Mouse (Mus musculus): ENCODE results near the gene Grk5.
"Not testable (repeated sequence)": the region's sequence is repeated elsewhere in the genome, so short reads cannot be mapped to it uniquely, and the experiment has no call there.

The Grk5 gene

GRCm38 (mm10) chr19:60911653-60912052 lies 22.1 kb downstream of the Grk5 start:
- no peak for DNase-seq (ENCODE audit: low spot score)

GRCm38 (mm10) chr19:60915236-60915635 lies 25.7 kb downstream of the Grk5 start:
- no peak for DNase-seq (ENCODE audit: low spot score)

DNA sequence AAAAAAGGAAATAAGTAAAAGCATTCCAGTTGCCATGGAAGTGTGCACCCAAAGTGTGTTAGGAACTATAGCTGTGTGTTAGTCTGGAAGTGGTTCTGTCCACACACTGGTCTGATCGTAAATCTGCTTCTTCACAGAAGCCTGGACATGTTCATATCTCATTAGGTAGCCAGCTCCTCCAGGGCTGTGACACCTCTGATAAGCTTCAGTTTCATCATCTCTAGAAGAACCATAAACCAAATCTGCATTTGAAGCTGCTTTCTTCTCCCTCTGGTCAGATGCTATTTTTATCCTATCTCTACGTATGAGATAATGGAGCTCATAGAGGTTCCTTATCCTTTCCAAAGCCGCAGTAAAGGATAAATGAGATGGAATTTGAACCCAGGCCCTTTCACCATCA lies 26.3 kb downstream of the Grk5 start:
- DNase-seq (ENCODE audit: low spot score), result no peak

DNA sequence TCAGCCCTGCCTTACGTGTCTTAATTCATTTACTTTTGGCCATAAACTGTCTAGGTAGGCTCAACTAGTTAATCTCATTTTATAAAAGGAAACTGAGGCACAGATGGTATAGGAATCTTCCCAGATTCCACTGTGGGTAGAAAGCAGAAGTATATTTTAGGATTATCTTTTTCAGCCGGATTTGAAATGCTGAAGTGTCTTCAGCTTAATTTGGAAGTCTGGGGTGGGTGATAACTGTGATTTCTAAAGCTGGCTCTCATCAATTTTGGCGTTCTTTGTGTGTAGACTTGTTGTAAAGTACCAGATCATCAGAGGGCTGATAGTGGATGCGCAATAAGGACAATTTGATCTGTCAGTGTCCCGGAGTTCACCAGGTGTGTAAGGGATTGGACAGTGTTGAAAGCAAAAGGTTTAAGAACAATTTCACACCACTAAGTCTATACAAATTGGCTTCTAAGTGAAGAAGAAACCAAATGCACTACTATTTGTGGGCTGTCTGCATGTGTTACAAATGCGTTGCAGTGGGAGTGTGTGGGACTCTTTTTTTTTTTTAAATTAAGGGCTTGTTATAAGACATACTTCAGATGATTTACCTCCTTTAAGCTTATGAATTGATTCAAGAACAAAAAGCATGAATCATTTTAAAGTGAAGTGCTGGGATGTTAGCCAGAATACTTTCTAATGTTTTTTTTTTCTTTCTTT lies 27.5 kb downstream of the Grk5 start:
- DNase-seq (ENCODE audit: low spot score), result no peak

- not testable (repeated sequence) for DNase-seq (ENCODE audit: low spot score)
These were observed 35.0 kb downstream of the Grk5 start for GRCm38 (mm10) chr19:60924534-60924933.

GRCm38 (mm10) chr19:60935001-60935400 lies 45.5 kb downstream of the Grk5 start:
- no peak for DNase-seq (ENCODE audit: low spot score)

DNA sequence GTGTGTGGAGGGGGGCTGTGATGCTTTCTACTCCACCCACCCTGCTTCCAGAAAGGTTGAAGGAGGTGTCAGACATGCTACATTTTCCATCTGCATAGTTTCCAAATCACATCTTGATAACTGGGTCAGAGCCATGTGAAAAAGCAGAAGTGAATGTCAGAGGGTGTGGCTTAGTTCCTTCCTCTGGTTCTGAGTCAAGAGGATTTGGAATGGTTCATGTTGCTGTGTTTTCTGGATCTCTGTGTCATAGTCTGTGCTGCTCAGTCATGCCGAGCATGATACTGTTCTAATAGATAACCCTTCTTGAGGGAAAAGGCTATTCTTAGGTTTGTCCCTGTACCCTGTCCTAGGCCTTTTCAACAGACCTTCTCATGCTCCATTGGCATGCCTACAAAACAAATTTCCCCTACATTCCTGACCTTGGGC lies 50.4 kb downstream of the Grk5 start:
- no peak for DNase-seq (ENCODE audit: low spot score)

GRCm38 (mm10) chr19:60940866-60941265 lies 51.3 kb downstream of the Grk5 start:
- DNase-seq (ENCODE audit: low spot score), result no peak

GRCm38 (mm10) chr19:60945801-60946311 lies 56.3 kb downstream of the Grk5 start:
- DNase-seq (ENCODE audit: low spot score), result no peak

- no peak for DNase-seq (ENCODE audit: low spot score)
These were observed 57.1 kb downstream of the Grk5 start for GRCm38 (mm10) chr19:60946656-60947055.

GRCm38 (mm10) chr19:60948996-60949395 lies 59.4 kb downstream of the Grk5 start:
- DNase-seq (ENCODE audit: low spot score), result no peak

DNA sequence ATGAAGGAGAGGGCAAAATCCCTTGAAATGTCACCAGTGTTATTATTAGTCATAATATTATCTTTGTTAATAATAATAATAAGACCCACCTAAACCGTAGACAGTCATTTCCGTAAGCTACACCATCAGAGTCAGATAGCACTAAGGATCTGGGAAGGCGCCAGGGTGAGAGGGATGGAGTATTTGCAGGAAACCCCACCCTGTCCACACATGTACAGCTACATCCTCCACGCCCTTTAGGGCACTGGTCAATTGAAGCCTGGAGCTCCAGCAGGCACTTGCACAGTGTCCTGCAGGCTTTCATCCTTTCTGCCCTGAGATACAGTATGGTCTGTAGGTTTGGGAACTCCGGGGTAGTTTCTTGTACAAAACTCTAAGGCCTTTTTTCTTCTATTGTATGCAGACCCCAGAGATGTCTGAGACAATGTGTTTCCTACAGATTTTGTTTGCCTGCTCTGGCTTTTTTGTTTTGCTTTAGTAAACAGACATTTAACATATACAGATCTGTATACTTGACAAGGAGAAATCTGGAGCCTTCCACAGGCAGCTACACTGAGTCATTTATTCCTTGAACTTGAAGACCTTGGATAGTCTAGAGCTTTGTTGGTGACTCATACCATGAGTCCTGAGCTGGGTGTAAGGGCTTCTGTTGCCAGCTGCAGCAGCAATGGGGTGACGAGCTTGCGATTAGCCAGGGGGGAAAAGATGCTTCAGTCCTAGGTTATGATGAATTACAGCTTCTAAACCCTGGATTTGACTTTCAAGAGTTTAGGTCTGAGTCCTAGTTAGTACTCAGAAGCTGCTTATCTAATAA lies 60.7 kb downstream of the Grk5 start:
- no peak for DNase-seq (ENCODE audit: low spot score)

DNA sequence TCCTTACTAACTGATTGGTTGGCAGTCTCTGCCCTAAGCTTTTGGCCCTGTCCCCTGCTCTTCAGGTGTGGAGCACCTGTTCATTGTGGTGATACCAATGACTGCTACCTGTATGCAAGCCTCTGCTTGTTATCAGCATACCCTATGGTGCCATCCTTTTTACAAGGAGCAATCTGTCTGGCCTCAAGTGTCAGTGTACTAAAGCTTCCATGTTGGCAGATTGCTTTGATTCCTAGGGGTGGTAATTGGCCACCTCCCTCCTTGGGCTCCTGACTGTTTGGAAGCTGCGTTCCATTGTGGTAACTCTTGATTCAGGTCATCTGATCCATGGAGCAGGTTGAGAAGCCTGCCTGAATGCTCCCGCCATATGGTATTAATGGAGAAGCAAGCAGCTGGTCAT lies 65.6 kb downstream of the Grk5 start:
- DNase-seq (ENCODE audit: low spot score), result no peak

DNA sequence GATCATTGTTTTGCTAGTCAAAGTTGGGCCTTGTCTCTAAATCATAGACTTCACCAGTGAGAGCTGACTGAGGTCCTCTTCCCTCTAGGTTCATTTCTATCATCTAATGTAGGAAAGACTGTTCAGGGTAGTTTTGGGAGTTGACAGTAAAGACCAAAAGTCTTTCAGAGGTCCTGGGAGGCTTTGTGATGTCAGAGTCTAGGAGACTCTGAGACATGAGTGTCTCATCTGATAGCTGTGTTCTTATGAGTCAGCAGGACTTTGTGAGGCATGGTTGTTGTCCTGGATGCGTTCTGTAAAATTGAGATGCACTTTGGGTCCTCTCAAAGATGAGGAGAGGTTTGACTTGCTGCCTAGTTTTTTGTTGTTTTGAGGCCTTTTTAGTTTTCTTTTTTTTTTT lies 66.2 kb downstream of the Grk5 start:
- DNase-seq (ENCODE audit: low spot score), result no peak

DNA sequence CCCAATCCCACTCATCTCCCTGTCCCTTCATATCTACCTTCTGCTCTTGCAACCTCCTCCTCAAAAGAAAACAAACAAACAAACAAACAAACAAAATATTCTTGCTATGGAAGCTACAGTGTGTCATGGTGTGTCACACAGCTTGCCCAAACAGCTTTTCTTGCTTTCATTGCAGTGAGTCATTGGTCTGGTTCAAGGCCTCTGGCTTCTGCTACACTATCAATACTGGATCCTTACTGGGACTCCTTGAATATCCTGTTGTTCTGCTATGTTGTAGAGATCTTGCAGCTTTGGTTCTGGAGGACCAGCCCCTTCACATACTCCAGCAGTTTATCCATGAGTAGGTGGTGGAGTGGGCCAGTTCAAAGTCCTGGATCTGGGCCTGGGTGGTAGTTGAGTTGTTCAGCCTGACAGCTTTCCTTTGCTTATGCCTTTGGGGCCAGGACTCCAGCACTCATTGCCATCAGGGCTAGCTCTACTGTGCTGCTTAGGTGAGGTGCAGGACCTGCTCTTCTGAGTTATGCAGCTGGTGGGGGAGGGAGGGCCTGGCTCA lies 66.7 kb downstream of the Grk5 start:
- DNase-seq (ENCODE audit: low spot score), result no peak

DNA sequence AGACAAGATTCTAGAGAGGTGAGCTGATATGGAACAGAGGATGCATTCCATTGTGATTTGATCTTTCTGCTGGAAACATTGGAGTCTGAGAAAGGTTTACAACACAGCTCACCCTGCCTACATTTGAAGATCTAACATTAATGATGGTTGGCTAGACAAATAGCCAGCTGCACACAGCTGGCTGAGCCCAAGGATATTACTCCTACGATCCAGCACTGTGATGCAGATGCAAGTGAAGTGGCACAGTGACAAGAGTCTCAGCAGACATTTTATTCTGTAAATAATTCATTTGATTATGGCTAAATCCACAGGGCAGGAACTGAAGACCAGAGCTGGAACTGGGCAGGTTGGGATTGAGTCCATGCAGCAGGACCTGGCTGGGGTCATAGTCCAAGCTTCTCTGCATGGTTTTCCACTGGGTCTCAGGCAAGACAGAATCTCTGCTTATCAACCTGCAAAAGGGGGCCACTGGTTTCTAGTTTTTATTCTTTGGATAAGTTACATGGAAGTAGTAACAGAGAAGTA lies 70.2 kb downstream of the Grk5 start:
- DNase-seq (ENCODE audit: low spot score), result no peak

- DNase-seq (ENCODE audit: low spot score), result no peak
These were observed 73.0 kb downstream of the Grk5 start for GRCm38 (mm10) chr19:60962358-60963061.

DNA sequence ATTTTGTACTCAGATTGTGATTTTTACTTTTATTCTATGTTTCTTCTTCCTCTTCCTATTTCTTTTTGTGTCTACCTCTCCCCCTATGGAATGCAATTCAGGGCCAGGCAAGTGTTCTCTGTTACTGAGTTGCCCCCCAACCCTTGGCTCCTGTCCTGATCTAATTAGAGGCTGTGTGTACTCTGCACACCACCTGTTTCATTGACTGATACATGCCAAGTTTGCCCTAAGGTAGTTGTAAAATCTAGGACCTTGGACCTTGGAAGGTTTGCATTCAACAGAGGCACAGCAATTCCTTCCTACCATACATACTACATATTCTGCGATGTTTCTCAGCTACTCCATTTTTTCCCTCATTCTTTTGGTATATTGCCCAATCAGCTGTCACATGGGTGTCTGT lies 78.4 kb downstream of the Grk5 start:
- DNase-seq (ENCODE audit: low spot score), result no peak

- no peak for DNase-seq (ENCODE audit: low spot score)
These were observed 80.9 kb downstream of the Grk5 start for GRCm38 (mm10) chr19:60970406-60970805.

DNA sequence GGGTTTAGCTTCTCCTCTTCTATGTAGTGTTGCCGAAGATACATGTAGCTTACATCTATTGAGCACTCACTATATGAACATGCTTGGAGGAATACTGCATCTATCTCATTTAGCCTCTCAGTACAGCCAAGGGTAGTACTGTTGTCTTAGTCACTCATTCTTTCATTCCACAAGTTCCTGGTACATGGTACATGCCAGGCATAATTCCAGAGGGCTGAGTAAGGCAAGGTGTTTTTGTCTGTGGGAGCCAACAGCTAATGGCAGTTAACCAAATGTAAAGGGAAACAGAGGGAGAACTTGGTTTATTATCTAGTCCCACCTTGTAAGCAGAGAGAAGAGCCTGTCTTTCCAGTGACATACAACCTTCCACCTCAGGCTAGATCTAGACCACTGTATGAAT lies 82.0 kb downstream of the Grk5 start:
- no peak for DNase-seq (ENCODE audit: low spot score)

- no peak for DNase-seq (ENCODE audit: low spot score)
These were observed 82.9 kb downstream of the Grk5 start for GRCm38 (mm10) chr19:60972281-60973015.

All from urinary bladder, postnatal 10 days (tissue).